ENCODE assay signal across 12 mouse cellular contexts in the genomic region with DNA sequence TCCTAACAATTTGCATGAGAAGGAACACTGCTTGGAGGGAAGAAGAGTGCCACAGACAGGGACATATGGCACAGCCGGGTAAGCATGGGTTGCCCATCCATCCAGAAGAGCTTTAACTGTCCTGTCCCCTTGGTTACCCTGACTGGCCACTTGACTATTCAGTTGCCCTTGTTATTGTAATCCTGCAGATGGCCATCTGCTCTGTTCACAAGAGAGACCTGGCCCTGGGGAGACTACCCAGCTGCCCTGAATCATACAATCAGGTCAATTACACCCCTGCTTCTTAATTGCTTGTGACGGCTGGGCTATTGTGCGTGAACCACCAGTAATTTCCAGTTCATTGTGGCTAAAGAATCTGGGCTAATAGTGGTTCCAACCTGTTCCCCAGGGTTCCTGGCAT. TPM values are rescaled to one million over a fixed set of nuclear protein-coding genes. Genes with fewer than 3 reads are reported as not detected.
DNase-seq lines count a peak whose midpoint lies in the region; ATAC-seq lines count a peak whose summit lies in the region.
"Had no signal": no experiment of that assay in that cellular context is flagged by ENCODE, and none has a peak within 500 bp of the region (broad histone marks: within the 10 kb centered on the region; RNA-seq: fewer than 3 reads in every experiment).

No protein-coding gene starts in this region.

- DNase-seq in layer of hippocampus, adult 9-11 months: peak; percentile 4
- no peak for DNase-seq in layer of hippocampus, postnatal 25 days (ENCODE audit: extremely low spot score in 1 of 2, low spot score in 1 of 2)
- peak; percentile 51 for DNase-seq in embryo, embryonic 9.5 days (ENCODE audit: extremely low spot score)
- DNase-seq in hindbrain, embryonic 14.5 days (ENCODE audit: low spot score): peak; percentile 61
- no peak for DNase-seq in lung, postnatal 25 days (ENCODE audit: low spot score)
- no peak for DNase-seq in ovary, postnatal 10 days (ENCODE audit: low spot score)

- no peaks in the 10 kb centered on the region for H3K4me1 ChIP-seq in hindbrain, embryonic 14.5 days (replicated peaks; ENCODE audit: control insufficient read depth, insufficient read depth, low read length)
- H3K4me1 ChIP-seq in neural tube, embryonic 15.5 days: no peaks in the 10 kb centered on the region
- H3K4me1 ChIP-seq in kidney, embryonic 16.5 days (ENCODE audit: insufficient read depth, low read length): no peaks in the 10 kb centered on the region
- H3K4me1 ChIP-seq: heart, embryonic 13.5 days; limb, embryonic 15.5 days had no signal

- no peaks in the 10 kb centered on the region for H3K36me3 ChIP-seq in hindbrain, embryonic 14.5 days (replicated peaks; ENCODE audit: control insufficient read depth, insufficient read depth)
- no peaks in the 10 kb centered on the region for H3K36me3 ChIP-seq in neural tube, embryonic 15.5 days
- no peaks in the 10 kb centered on the region for H3K36me3 ChIP-seq in kidney, embryonic 16.5 days (ENCODE audit: insufficient read depth, low read length)
- H3K36me3 ChIP-seq: heart, embryonic 13.5 days; limb, embryonic 15.5 days had no signal

- H3K9ac ChIP-seq in hindbrain, embryonic 14.5 days: no peak overlapping the region
- no peak overlapping the region for H3K9ac ChIP-seq in neural tube, embryonic 15.5 days (replicated peaks)
- H3K9ac ChIP-seq in kidney, embryonic 16.5 days (replicated peaks; ENCODE audit: low read length): no peak overlapping the region
- H3K9ac ChIP-seq: heart, embryonic 13.5 days; limb, embryonic 15.5 days had no signal

- 0 out of 2 replicates have a peak, but pooled peaks cover 5% of the 10 kb centered on the region for H3K27me3 ChIP-seq in hindbrain, embryonic 14.5 days (ENCODE audit: control insufficient read depth, insufficient read depth, low read length)
- no peaks in the 10 kb centered on the region for H3K27me3 ChIP-seq in neural tube, embryonic 15.5 days (replicated peaks)
- H3K27me3 ChIP-seq in kidney, embryonic 16.5 days (ENCODE audit: insufficient read depth, low read length): no peaks in the 10 kb centered on the region
- H3K27me3 ChIP-seq: heart, embryonic 13.5 days; limb, embryonic 15.5 days had no signal

- WGBS in hindbrain, embryonic 14.5 days: 4% methylated on average over 3 of the region's 3 CpGs
- 11% methylated on average over 3 of the region's 3 CpGs for WGBS in neural tube, embryonic 15.5 days
- WGBS in kidney, embryonic 16.5 days: 36% methylated on average over 3 of the region's 3 CpGs

- H3K4me3 ChIP-seq in hindbrain, embryonic 14.5 days (replicated peaks; ENCODE audit: low read length): no peak overlapping the region
- no peak overlapping the region for H3K4me3 ChIP-seq in neural tube, embryonic 15.5 days (replicated peaks)
- no peak overlapping the region for H3K4me3 ChIP-seq in kidney, embryonic 16.5 days (ENCODE audit: low read length)
- H3K4me3 ChIP-seq: heart, embryonic 13.5 days; limb, embryonic 15.5 days had no signal

- no peak overlapping the region for H3K4me2 ChIP-seq in hindbrain, embryonic 14.5 days (replicated peaks)
- H3K4me2 ChIP-seq in neural tube, embryonic 15.5 days: no peak overlapping the region
- no peak overlapping the region for H3K4me2 ChIP-seq in kidney, embryonic 16.5 days (replicated peaks; ENCODE audit: low read depth, low read length)
- H3K4me2 ChIP-seq: heart, embryonic 13.5 days; limb, embryonic 15.5 days had no signal

- peak; percentile 95 for ATAC-seq in hindbrain, embryonic 14.5 days (ENCODE audit: low FRiP score)
- peak; percentile 75 for ATAC-seq in neural tube, embryonic 15.5 days (ENCODE audit: low FRiP score)
- no peak for ATAC-seq in kidney, embryonic 16.5 days (ENCODE audit: low FRiP score, low TSS enrichment)

- no peak overlapping the region for H3K27ac ChIP-seq in hindbrain, embryonic 14.5 days
- no peak overlapping the region for H3K27ac ChIP-seq in neural tube, embryonic 15.5 days (replicated peaks)
- H3K27ac ChIP-seq in kidney, embryonic 16.5 days (ENCODE audit: low read length): no peak overlapping the region
- H3K27ac ChIP-seq: heart, embryonic 13.5 days; kidney, postnatal 0 days; limb, embryonic 15.5 days had no signal

- H3K9me3 ChIP-seq in hindbrain, embryonic 14.5 days (ENCODE audit: control insufficient read depth, low read length): no peaks in the 10 kb centered on the region
- no peaks in the 10 kb centered on the region for H3K9me3 ChIP-seq in neural tube, embryonic 15.5 days (replicated peaks)
- H3K9me3 ChIP-seq in kidney, embryonic 16.5 days (ENCODE audit: low read length): no peaks in the 10 kb centered on the region
- H3K9me3 ChIP-seq: heart, embryonic 13.5 days; limb, embryonic 15.5 days had no signal

RNA-seq across cellular contexts. Expression of gene Gm11232, which starts 7.3 kb away (rescaled TPM):
- not detected for total RNA-seq in layer of hippocampus, postnatal 25 days (2021)
- not detected in 2 replicates for polyA plus RNA-seq in hindbrain, embryonic 14.5 days (2014; fragmentation: Nextera tagmentation; extraction: Ambion mirVana)
- polyA plus RNA-seq in neural tube, embryonic 15.5 days (2015; fragmentation: Nextera tagmentation; extraction: Ambion mirVana): 0.34 TPM in 1 of 2 replicates, not detected in the other
- polyA plus RNA-seq in kidney, embryonic 16.5 days (2015; fragmentation: Nextera tagmentation; extraction: Ambion mirVana): 1.8 and 2.7 TPM in 2 replicates
- total RNA-seq: common myeloid progenitor, adult 5-6 weeks had no signal
- polyA plus RNA-seq: limb, embryonic 15.5 days had no signal

Comparison
In these comparisons a context has a peak if more than half of its experiments do, and no peak if none do; other contexts are left out.
1. DNase-seq: peak in layer of hippocampus, adult 9-11 months (single experiment), embryo, embryonic 9.5 days (single experiment) and hindbrain, embryonic 14.5 days (single experiment); none in layer of hippocampus, postnatal 25 days (0 of 2), lung, postnatal 25 days (single experiment) and ovary, postnatal 10 days (single experiment).